Mouse (Mus musculus) thymus, postnatal 4 days (tissue): ENCODE measurements around the gene Pcnx4.
"Not testable (repeated sequence)": the region's sequence is repeated elsewhere in the genome, so short reads cannot be mapped to it uniquely, and the experiment has no call there.

ENCODE experiments used
- DNase-seq: peaks from one replicate; pipeline ENCODE4 v3.0.0; 2021

Gene Pcnx4

GRCm38 (mm10) chr12:72536021-72536597 is at the start of gene Pcnx4:
Pcnx4 (plus strand) TSS chr12:72536383.
- peak; percentile 98 for DNase-seq

DNA sequence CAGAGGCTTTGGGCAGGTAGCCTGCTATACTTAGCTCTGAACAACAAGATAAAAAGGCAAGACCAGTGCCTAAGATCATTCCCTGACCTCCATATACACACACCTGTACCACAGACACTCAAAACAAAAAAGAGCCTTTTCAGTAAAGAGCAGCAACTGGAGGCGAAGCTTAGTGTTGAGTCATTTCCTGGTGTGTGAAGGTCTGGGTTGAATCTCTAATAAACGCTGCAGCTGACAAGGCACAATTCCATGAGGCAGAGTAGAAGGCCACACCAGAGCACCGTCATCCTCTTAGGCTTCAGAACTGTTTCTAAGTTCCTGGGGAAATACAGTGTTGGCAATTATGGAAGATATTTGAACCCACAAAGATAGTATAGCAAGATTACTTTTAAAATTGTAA is 48.7 kb upstream of the Pcnx4 start:
- no peak for DNase-seq

- no peak for DNase-seq
These were observed 46.2 kb upstream of the Pcnx4 start for GRCm38 (mm10) chr12:72489995-72490394.

DNA sequence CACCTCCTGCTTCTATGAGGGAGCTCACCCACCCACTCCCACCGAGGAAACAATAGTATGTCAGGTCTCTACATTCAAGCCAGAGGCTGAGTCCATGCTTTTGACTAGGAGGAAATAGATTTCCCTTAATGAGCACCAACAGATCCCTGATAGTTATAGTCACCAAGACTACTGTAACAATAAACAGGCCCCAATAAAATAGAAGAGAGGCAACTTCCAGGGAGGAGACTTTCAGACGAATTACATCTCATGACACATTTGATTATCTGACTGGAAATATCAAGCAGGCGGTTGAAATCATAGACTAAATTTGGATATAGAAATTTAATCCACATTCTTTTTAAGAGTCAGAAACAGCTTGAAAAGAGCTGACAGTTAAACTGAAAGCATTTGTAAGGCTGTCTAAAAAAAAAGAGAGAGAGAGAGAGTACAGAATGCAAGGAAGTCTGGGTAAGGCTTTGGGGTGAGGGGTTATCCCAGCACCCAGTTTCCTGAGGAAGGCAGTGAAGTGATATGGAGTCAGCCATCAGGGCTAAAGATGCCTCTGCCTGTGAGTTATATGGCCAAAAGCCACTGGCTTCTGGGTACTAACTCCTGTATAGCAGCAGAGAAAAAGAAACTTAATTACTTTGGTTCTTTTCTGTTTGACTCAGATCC is 45.0 kb upstream of the Pcnx4 start:
- no peak for DNase-seq

- DNase-seq, result no peak
These were observed 39.1 kb upstream of the Pcnx4 start for GRCm38 (mm10) chr12:72496866-72497600.

GRCm38 (mm10) chr12:72509606-72510005 is 26.6 kb upstream of the Pcnx4 start:
- no peak for DNase-seq

GRCm38 (mm10) chr12:72515446-72515845 is 20.7 kb upstream of the Pcnx4 start:
- no peak for DNase-seq

DNA sequence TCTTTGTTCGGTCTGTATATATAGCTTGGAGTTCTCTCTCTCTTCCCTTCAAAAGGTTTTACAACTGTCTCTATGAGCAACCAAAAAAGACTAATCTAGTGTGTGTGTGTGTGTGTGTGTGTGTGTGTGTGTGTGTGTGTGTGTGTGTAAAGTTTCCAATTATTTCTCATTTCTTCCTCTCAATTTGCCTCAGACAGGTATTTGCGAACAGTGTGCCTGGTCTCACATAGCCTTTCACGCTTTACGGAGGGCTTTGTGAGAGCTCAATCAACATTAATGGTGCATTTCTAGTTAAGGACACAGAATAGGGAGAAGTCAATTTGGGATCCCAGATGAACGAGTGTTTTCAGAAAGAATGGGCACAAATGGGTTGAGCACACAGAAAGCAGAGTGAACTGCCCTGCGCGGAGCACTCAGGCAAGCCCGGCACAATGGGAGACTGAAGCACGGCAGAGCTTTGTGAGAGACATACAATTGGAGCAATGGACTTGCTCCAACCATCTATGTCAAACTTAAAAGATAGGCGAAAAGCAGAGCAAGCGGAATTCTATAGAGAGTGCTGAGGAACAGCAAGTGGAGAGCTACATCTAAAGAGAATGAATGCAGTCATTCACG is 18.0 kb upstream of the Pcnx4 start:
- DNase-seq, result no peak

GRCm38 (mm10) chr12:72519352-72519751 is 16.8 kb upstream of the Pcnx4 start:
- no peak for DNase-seq

DNA sequence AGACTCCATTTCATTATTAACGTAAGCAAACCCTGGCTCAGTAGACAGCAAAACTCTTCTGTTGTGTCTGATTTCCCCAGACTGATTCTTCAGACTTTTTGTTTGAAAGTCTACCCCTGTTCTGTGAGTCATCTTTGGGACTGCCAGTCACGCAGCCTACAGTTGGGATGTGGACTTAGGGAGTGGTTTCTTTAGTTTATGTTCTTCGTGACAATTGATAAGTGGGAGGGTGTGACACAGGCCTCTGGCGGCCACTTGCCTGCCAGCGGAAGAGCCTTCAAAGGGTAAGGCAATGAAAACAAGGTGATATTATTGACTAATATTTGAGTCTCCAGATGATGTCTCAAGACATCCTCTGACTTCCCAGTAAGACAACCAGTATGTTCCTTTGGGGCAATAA is 16.3 kb upstream of the Pcnx4 start:
- DNase-seq, result no peak

GRCm38 (mm10) chr12:72520645-72521044 is 15.5 kb upstream of the Pcnx4 start:
- DNase-seq, result peak; percentile 85

GRCm38 (mm10) chr12:72525588-72525987 is 10.6 kb upstream of the Pcnx4 start:
- no peak for DNase-seq

GRCm38 (mm10) chr12:72532303-72532702 is 3.9 kb upstream of the Pcnx4 start:
- DNase-seq, result no peak

- DNase-seq, result no peak
These were observed 2.2 kb upstream of the Pcnx4 start for GRCm38 (mm10) chr12:72533986-72534385.

DNA sequence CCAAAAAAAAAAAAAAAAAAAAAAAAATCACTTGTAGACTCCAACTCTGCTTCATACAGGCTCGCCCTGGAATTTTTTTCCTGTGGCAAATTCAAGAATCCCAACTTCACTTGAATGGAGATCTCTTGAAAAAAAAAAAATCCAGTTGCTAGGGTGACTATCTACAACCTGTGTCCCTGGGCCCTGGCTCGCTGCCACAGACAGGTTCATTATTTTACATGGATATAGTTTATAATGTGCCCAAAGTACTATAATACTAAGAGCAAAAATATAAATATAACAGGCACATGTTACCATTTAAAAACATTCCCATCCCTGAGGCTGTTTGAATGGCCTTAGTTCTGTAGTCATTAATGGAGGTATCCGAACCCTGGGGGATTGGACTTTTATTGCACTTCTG is 584 bp upstream of the Pcnx4 start:
- DNase-seq, result no peak

DNA sequence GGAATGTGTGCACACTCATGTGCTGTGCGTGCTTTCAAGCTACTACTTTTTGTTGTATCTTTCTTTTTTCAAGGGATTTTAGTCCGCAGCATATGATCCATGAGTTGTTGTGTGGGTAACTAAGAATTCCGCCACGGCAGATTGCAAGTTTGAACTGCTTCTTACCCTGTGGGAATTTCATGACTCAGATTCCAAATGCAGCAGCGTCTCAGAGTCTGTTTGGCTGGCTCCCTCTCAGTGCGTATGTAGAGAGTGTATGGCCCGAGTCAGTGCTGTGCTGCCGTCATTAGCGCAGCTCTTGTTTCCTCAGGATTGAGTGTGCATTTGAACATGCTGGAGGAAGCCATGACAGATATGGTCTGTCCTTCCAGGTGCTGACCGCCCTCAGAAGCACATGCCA is 2.4 kb downstream of the Pcnx4 start:
- DNase-seq, result no peak

DNA sequence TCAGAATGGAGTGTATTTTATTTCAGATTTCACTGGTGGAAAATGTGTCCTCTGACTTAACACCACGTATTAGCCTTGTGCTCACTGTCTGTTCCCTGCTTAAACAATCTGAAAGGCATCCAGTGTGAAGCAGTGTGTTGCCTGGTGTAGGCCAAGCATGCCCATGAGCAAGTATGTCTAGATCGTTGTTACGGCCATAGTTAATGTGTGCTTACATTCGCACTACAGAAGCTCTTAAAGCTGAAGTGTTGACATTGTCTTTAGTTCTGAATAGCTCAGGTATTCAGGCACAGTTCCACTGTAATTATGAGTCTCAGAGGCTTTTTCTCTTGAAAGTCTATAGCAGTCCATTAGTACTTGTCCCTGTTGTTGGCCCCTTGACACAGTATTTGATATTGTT is 18.2 kb downstream of the Pcnx4 start:
- DNase-seq, result no peak

- no peak for DNase-seq
These were observed 28.2 kb downstream of the Pcnx4 start for GRCm38 (mm10) chr12:72564281-72564795.

DNA sequence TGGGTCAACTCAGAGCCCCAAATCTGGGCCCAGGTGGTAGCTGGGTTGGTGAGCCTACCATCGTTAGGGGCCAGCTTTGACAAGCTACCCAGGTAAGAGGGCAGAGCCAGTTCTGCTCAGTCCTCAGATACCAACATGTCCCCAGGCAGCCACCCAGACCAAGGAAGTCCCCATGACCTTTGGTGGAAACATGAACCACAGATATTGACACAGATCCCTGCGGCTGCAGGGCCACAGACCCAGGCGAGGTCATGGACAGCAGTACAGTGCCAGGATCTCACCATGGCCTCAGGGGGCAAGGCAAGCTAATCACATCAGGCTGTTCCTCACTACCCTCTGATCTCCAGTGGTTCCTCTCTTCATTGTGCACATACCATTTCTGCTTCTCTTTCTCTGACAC is 45.8 kb downstream of the Pcnx4 start:
- DNase-seq, result no peak

GRCm38 (mm10) chr12:72583099-72583498 is 46.9 kb downstream of the Pcnx4 start:
- no peak for DNase-seq

GRCm38 (mm10) chr12:72585339-72585738 is 49.2 kb downstream of the Pcnx4 start:
- DNase-seq, result no peak

DNA sequence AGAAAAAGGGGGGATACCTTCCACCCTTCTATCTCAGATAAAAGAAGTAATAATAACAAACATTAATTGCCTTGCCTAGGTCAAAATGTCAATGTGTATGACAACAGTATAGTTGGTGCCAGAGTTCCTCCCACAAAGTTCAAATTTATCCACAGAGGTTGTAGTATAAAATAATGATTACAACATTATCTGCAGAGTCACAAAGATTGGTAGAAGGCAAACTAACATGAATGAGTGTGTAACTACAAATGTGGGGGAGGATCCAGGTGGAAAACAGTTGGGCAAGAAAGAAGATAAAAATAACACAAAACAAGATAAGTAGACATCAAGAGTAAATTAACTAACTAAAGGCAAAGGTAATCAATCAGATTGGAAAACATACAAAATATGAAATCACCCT is 56.8 kb downstream of the Pcnx4 start:
- DNase-seq, result no peak

DNA sequence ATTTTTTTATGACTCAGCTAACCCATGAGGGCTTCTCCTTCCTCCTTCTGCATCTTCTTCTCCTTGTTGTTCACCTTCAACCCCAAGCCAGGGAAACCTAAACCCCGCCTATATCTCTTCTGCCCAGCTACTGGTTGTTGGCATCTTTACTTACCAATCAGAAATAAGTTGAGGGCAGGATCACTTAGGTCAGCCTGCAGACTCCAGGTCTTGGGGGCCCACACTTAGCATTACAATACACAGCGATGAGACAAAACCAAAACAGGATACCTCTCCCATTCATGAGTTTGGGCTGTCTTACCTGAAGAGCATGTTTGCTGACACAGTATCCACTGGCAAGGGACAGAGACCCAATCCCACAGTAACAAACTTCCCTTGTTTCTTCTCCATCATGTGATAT is 57.8 kb downstream of the Pcnx4 start:
- no peak for DNase-seq

DNA sequence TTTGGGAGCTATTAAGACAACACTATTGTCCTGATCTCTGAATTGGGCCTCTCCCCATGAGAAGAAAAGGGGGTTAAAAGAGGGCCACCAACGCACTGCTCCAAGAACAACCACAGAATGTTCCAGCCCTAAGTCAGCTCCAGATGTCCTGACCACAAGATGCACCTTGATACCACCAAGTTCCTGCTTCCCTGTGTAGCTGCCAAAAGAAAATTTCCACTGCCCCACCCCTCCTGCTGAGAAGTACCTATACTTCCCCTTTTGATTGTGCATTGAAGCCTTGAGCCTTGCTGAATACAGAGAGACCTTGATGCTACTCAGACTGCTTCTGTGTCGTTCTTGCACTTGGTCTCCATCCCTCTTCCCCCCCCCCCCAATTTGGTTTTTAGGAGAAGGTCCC is 62.5 kb downstream of the Pcnx4 start:
- not testable (repeated sequence) for DNase-seq
